Mouse (Mus musculus) G1E-ER4 (cell line): Measurements from ENCODE around the gene Btbd35f18. TPM values are rescaled to one million over a fixed set of nuclear protein-coding genes. Genes with fewer than 3 reads are reported as not detected.
"Not testable (repeated sequence)": the region's sequence is repeated elsewhere in the genome, so short reads cannot be mapped to it uniquely, and the experiment has no call there.

Experiments
- GATA1 ChIP-seq: IDR thresholded peaks from one replicate; pipeline ENCODE4 v1.8.0; 2012; ENCODE audit warnings: low read length, inconsistent platforms
- polyA plus RNA-seq: library from polyadenylated mRNA; stranded (reverse); fragments of >175 nt; gene quantifications from 2 replicates; pipeline ENCODE4 v1.2.3, GENCODE M21; 2012

Gene Btbd35f18
- polyA plus RNA-seq: not detected in 2 replicates

- not testable (repeated sequence) for TF ChIP-seq GATA1
Measured at GRCm38 (mm10) chrX:3699933-3700332, at the start of gene Btbd35f18. Gene Btbd35f18, plus strand, starts transcription at chrX:3700233.

Other genes starting within 250 kb of the Btbd35f18 start
- gene Btbd35f10, start 52.7 kb downstream of the Btbd35f18 start, polyA plus RNA-seq: not detected in 2 replicates